Mouse (Mus musculus) cerebellum, adult 2 months (tissue): Measurements from ENCODE around the gene Dock6. TPM values are rescaled to one million over a fixed set of nuclear protein-coding genes. Genes with fewer than 3 reads are reported as not detected.

Experiments used
- DNase-seq, 2 experiments: peaks; one replicate each; pipeline ENCODE4 v3.0.0; 2021
- H3K27ac ChIP-seq: fragments of 200-500 bp; 2 replicates; pipeline ENCODE4 v1.5.1; 2012; ENCODE audit warnings: low read length, control low read depth, inconsistent platforms; ENCODE audit not compliant: insufficient read depth
- H3K27me3 ChIP-seq: fragments of 200-500 bp; 2 replicates; pipeline ENCODE4 v1.6.1; 2012; ENCODE audit warnings: inconsistent platforms, mild to moderate bottlenecking, low read length, moderate library complexity; ENCODE audit not compliant: control insufficient read depth, insufficient read depth
- H3K4me1 ChIP-seq: fragments of 200-500 bp; 2 replicates; pipeline ENCODE4 v1.6.1; 2011; ENCODE audit warnings: low read length; ENCODE audit not compliant: control insufficient read depth, insufficient read depth
- H3K4me3 ChIP-seq: fragments of 200-500 bp; replicated peaks from 2 replicates; pipeline ENCODE3; 2011; ENCODE audit warnings: mild to moderate bottlenecking, low read depth, low read length, control low read depth; ENCODE audit not compliant: insufficient read depth
- CTCF ChIP-seq: fragments of 200-500 bp; IDR thresholded peaks from 2 replicates; pipeline ENCODE4 v1.5.1; 2011; ENCODE audit warnings: low read depth, mild to moderate bottlenecking, control low read depth, low read length, moderate library complexity, borderline replicate concordance; ENCODE audit not compliant: insufficient read depth
- POLR2A ChIP-seq: fragments of 200-500 bp; IDR thresholded peaks from 2 replicates; pipeline ENCODE4 v1.6.1; 2011; ENCODE audit warnings: low read length, control low read depth, borderline replicate concordance; ENCODE audit not compliant: insufficient read depth
- WGBS: fragments of 180-500 bp; shearing (Covaris S2); methylation state at CpG from one replicate; pipeline ENCODE4 v1.1.7; 2018; 5-methylcytosine and 5-hydroxymethylcytosine counted together
- polyA plus RNA-seq: library from polyadenylated mRNA; depleted of rRNA; stranded (reverse); fragments of >200 nt; gene quantifications from 2 replicates; pipeline ENCODE4 v1.2.3, GENCODE M21; 2012

Dock6 gene
- polyA plus RNA-seq, 1 experiment, result 41.4 TPM

- no peaks in the 10 kb centered on the region for H3K27me3 ChIP-seq
- H3K27ac ChIP-seq, result no peak overlapping the region
Measured at GRCm38 (mm10) chr9:21854894-21855293, 2.5 kb upstream of the Dock6 start.

GRCm38 (mm10) chr9:21853961-21854360 is 1.5 kb upstream of the Dock6 start:
- H3K4me1 ChIP-seq, result peaks cover 5% of the 10 kb centered on the region; the same call in 1 of the 2 replicates
- H3K4me3 ChIP-seq, result no peak overlapping the region
- DNase-seq, result no peak
- 88% methylated on average over 5 of the region's 5 CpGs for WGBS
- H3K27me3 ChIP-seq, result no peaks in the 10 kb centered on the region
- H3K27ac ChIP-seq, result no peak overlapping the region
- no peak for TF ChIP-seq CTCF
- TF ChIP-seq POLR2A, result no peak

More at GRCm38 (mm10) chr9:21854894-21855293, 2.5 kb upstream of the Dock6 start:
- TF ChIP-seq CTCF (no peak), POLR2A (no peak)
- DNase-seq, result no peak
- 86% methylated on average over 6 of the region's 6 CpGs for WGBS
- H3K4me1 ChIP-seq, result peaks cover 5% of the 10 kb centered on the region; the same call in 1 of the 2 replicates
- H3K4me3 ChIP-seq, result no peak overlapping the region

GRCm38 (mm10) chr9:21851084-21851483 is 1.4 kb downstream of the Dock6 start:
- Histone ChIP-seq H3K4me3 (no peak overlapping the region), H3K27me3 (no peaks in the 10 kb centered on the region), H3K27ac (no peak overlapping the region), H3K4me1 (peaks cover 5% of the 10 kb centered on the region; the same call in 1 of the 2 replicates)
- WGBS, result 84% methylated on average over 3 of the region's 3 CpGs
- no peak for DNase-seq
- TF ChIP-seq CTCF, result no peak
- no peak for TF ChIP-seq POLR2A

GRCm38 (mm10) chr9:21849691-21850677 is 2.5 kb downstream of the Dock6 start:
- Histone ChIP-seq H3K27ac (no peak overlapping the region), H3K4me3 (no peak overlapping the region), H3K4me1 (peaks cover 5% of the 10 kb centered on the region), H3K27me3 (no peaks in the 10 kb centered on the region)
- 75% methylated on average over 7 of the region's 7 CpGs for WGBS
- TF ChIP-seq CTCF (no peak), POLR2A (no peak)
- DNase-seq, result no peak

GRCm38 (mm10) chr9:21847926-21848325 is 4.5 kb downstream of the Dock6 start:
- TF ChIP-seq POLR2A (no peak), CTCF (no peak)
- H3K4me1 ChIP-seq, result peaks cover 4% of the 10 kb centered on the region
- H3K27me3 ChIP-seq, result no peaks in the 10 kb centered on the region
- H3K4me3 ChIP-seq, result no peak overlapping the region
- no peak for DNase-seq
- WGBS, result 54% methylated on average over 10 of the region's 10 CpGs
- H3K27ac ChIP-seq, result no peak overlapping the region

- Histone ChIP-seq H3K4me1 (no peaks in the 10 kb centered on the region; the same call in 1 of the 2 replicates), H3K27me3 (no peaks in the 10 kb centered on the region), H3K4me3 (no peak overlapping the region), H3K27ac (no peak overlapping the region)
- DNase-seq, result no peak
- TF ChIP-seq POLR2A (no peak), CTCF (no peak)
- WGBS, result 54% methylated on average over 3 of the region's 3 CpGs
Measured at GRCm38 (mm10) chr9:21847425-21847824, 5.0 kb downstream of the Dock6 start.

GRCm38 (mm10) chr9:21846755-21847341 is 5.6 kb downstream of the Dock6 start:
- H3K4me1 ChIP-seq, result no peaks in the 10 kb centered on the region; the same call in 1 of the 2 replicates
- no peaks in the 10 kb centered on the region for H3K27me3 ChIP-seq
- H3K4me3 ChIP-seq, result no peak overlapping the region
- WGBS, result 28% methylated on average over 11 of the region's 11 CpGs
- no peak overlapping the region for H3K27ac ChIP-seq
- DNase-seq, result no peak
- TF ChIP-seq CTCF (no peak), POLR2A (no peak)
